Mouse (Mus musculus) heart, embryonic 13.5 days (tissue): Measurements from ENCODE around the gene Btbd11. TPM values are rescaled to one million over a fixed set of nuclear protein-coding genes. Genes with fewer than 3 reads are reported as not detected.

ENCODE experiments used
- ATAC-seq: fragments of 200-750 bp; cut with Nextera tagmentation; 2 replicates; pipeline ENCODE4 v1.8.0; 2017; ENCODE audit warnings: moderate TSS enrichment; ENCODE audit not compliant: insufficient number of reproducible peaks, low FRiP score, low TSS enrichment; ENCODE audit errors: extremely low read depth
- H3K27ac ChIP-seq: fragments of 300-500 bp; sonication (generic); replicated peaks from 2 replicates; pipeline ENCODE4 v1.5.1; 2015; ENCODE audit warnings: moderate library complexity, mild to moderate bottlenecking, inconsistent platforms
- H3K27me3 ChIP-seq: fragments of 300-500 bp; sonication (generic); replicated peaks from 2 replicates; pipeline ENCODE4 v1.6.1; 2015; ENCODE audit warnings: mild to moderate bottlenecking, inconsistent platforms
- H3K36me3 ChIP-seq: fragments of 300-500 bp; sonication (generic); 2 replicates; pipeline ENCODE4 v1.6.1; 2015; ENCODE audit warnings: mild to moderate bottlenecking, inconsistent platforms
- H3K4me1 ChIP-seq: fragments of 300-500 bp; sonication (generic); 2 replicates; pipeline ENCODE4 v1.6.1; 2015; ENCODE audit warnings: inconsistent platforms
- H3K4me2 ChIP-seq: fragments of 300-500 bp; sonication (generic); 2 replicates; pipeline ENCODE4 v1.6.1; 2015; ENCODE audit warnings: inconsistent platforms, mild to moderate bottlenecking, moderate library complexity
- H3K4me3 ChIP-seq: fragments of 300-500 bp; sonication (generic); 2 replicates; pipeline ENCODE4 v1.5.1; 2015; ENCODE audit warnings: moderate library complexity, mild to moderate bottlenecking, inconsistent platforms
- H3K9ac ChIP-seq: fragments of 300-500 bp; sonication (generic); 2 replicates; pipeline ENCODE4 v1.6.1; 2015; ENCODE audit warnings: inconsistent platforms, mild to moderate bottlenecking, moderate library complexity
- H3K9me3 ChIP-seq: fragments of 300-500 bp; sonication (generic); 2 replicates; pipeline ENCODE4 v1.6.1; 2016; ENCODE audit warnings: inconsistent platforms
- WGBS: fragments of 180-500 bp; shearing (Covaris S2); methylation state at CpG from one replicate; pipeline ENCODE4 v1.1.7; 2015; ENCODE audit warnings: mixed read lengths; 5-methylcytosine and 5-hydroxymethylcytosine counted together
- polyA plus RNA-seq: library from polyadenylated mRNA; unstranded; fragments of >200 nt; fragmentation: Nextera tagmentation; extraction: Ambion mirVana; gene quantifications from 2 replicates; pipeline ENCODE4 v1.2.1, GENCODE M21; 2015

Btbd11 gene
- polyA plus RNA-seq, 1 experiment from 2014 or later: 0.64 TPM

GRCm38 (mm10) chr10:85421629-85422012 is 35.0 kb downstream of the Btbd11 start:
- no peak overlapping the region for H3K27ac ChIP-seq
- peaks cover 3% of the 10 kb centered on the region; the same call in 1 of the 2 replicates for H3K27me3 ChIP-seq
- no peaks in the 10 kb centered on the region for H3K9me3 ChIP-seq
- H3K4me2 ChIP-seq: no peak overlapping the region
- ATAC-seq: no peak
- H3K4me3 ChIP-seq: no peak overlapping the region
- no peaks in the 10 kb centered on the region for H3K4me1 ChIP-seq
- H3K9ac ChIP-seq: no peak overlapping the region
- no peaks in the 10 kb centered on the region for H3K36me3 ChIP-seq
- WGBS: 65% methylated on average over 4 of the region's 4 CpGs

DNA sequence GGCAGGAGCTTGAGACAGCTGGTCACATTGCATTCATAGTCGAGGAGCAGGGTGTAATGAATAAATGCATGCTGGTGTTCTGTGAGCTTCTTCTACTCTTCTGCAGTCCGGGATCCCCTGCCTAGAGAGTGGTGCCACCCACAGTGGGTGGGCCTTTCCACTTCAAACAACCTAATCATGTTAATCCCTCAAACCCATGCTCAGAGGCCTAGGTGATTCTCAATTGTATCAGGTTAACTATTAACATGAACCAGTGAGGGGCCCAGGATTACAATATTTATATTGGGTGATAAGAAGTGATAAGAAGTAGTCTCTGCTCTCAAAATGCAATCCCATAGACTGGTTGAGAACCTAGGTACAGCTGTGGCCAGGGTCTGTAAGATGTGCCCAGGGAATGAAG is 39.1 kb downstream of the Btbd11 start:
- H3K9ac ChIP-seq: no peak overlapping the region
- no peaks in the 10 kb centered on the region for H3K36me3 ChIP-seq
- no peak overlapping the region for H3K4me2 ChIP-seq
- 0 out of 2 replicates have a peak, but pooled peaks cover 3% of the 10 kb centered on the region for H3K27me3 ChIP-seq
- H3K27ac ChIP-seq: no peak overlapping the region
- 48% methylated on average over 2 of the region's 2 CpGs for WGBS
- no peaks in the 10 kb centered on the region for H3K9me3 ChIP-seq
- no peak overlapping the region for H3K4me3 ChIP-seq
- H3K4me1 ChIP-seq: no peaks in the 10 kb centered on the region
- ATAC-seq: no peak

GRCm38 (mm10) chr10:85437217-85437616 is 50.6 kb downstream of the Btbd11 start:
- Histone ChIP-seq H3K36me3 (no peaks in the 10 kb centered on the region), H3K27me3 (no peaks in the 10 kb centered on the region), H3K4me2 (no peak overlapping the region), H3K9ac (no peak overlapping the region), H3K4me1 (no peaks in the 10 kb centered on the region), H3K4me3 (no peak overlapping the region), H3K27ac (no peak overlapping the region), H3K9me3 (peaks cover 7% of the 10 kb centered on the region)
- 59% methylated on average over 3 of the region's 3 CpGs for WGBS
- no peak for ATAC-seq

- no peak overlapping the region for H3K9ac ChIP-seq
- WGBS: 54% methylated on average over 3 of the region's 3 CpGs
- no peaks in the 10 kb centered on the region for H3K36me3 ChIP-seq
- no peak overlapping the region for H3K4me2 ChIP-seq
- no peaks in the 10 kb centered on the region for H3K4me1 ChIP-seq
- no peak overlapping the region for H3K4me3 ChIP-seq
- H3K27me3 ChIP-seq: no peaks in the 10 kb centered on the region
- ATAC-seq: no peak
- H3K9me3 ChIP-seq: no peaks in the 10 kb centered on the region
- H3K27ac ChIP-seq: no peak overlapping the region
Measured at GRCm38 (mm10) chr10:85443371-85443770, 56.8 kb downstream of the Btbd11 start.

DNA sequence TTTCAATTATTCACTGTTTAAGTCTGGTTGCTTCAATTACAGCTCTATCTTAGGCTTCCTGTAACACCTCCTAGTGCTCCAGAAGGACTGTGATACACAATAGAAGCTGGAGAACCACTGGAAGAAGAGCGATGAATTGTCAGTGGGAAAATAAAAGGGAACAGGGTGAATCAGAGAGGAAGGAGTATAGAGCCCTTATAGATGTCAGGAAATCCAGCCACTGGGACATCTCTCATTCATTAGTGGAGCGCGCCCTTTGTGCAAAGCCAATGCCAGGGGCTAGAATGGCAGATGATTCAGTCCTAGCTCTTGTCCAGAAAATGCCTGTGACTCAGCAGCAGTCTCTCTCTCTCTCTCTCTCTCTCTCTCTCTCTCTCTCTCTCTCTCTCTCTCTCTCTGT is 59.3 kb downstream of the Btbd11 start:
- Histone ChIP-seq H3K27me3 (no peaks in the 10 kb centered on the region; the same call in 1 of the 2 replicates), H3K9me3 (no peaks in the 10 kb centered on the region), H3K4me3 (no peak overlapping the region), H3K4me1 (no peaks in the 10 kb centered on the region), H3K4me2 (no peak overlapping the region), H3K27ac (no peak overlapping the region), H3K36me3 (no peaks in the 10 kb centered on the region), H3K9ac (no peak overlapping the region)
- ATAC-seq: no peak
- 83% methylated on average over 3 of the region's 3 CpGs for WGBS

DNA sequence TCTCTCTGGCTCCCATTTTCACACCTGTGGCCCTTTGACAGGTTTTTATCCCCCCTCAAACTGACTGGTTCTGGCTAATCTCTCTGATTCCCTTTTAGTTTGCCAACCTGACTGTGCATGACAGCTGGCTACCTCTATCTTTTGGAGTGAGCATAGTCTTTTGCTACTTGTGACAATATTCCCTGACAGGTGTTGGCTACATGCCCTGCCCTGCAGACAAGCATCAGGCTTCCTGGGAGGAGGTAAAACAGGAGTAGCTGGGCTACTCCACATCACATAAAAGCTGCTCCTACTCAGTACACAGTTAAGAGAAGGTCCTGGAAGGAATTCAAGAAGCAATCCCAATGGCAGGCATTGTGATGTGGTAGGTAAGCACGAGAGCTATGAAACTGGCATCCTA is 60.1 kb downstream of the Btbd11 start:
- Histone ChIP-seq H3K4me1 (no peaks in the 10 kb centered on the region), H3K9me3 (no peaks in the 10 kb centered on the region), H3K27ac (no peak overlapping the region), H3K9ac (no peak overlapping the region), H3K4me2 (no peak overlapping the region), H3K27me3 (no peaks in the 10 kb centered on the region; the same call in 1 of the 2 replicates), H3K4me3 (no peak overlapping the region), H3K36me3 (no peaks in the 10 kb centered on the region)
- WGBS: 91% methylated on average over 1 of the region's 1 CpGs
- no peak for ATAC-seq

DNA sequence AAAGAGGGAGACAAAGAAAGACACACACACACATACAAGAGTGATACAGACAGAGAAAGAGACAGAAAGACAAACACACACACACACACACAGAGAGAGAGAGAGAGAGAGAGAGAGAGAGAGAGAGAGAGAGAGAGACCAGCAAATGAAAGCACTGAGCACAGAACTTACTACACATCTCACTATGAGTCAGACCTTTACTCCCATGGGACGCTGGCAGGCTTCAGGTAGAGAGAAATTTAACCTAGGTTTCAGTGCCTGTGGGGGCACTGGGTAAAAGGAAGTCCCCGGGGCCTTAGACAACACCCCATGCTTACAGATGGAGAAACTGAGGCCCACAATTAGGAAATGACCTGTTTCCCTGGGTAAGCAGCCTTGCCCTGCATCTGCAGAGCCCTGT is 61.3 kb downstream of the Btbd11 start:
- ATAC-seq: no peak
- 81% methylated on average over 2 of the region's 2 CpGs for WGBS
- Histone ChIP-seq H3K9ac (no peak overlapping the region), H3K27me3 (no peaks in the 10 kb centered on the region; the same call in 1 of the 2 replicates), H3K36me3 (no peaks in the 10 kb centered on the region), H3K4me1 (no peaks in the 10 kb centered on the region), H3K4me2 (no peak overlapping the region), H3K9me3 (no peaks in the 10 kb centered on the region), H3K27ac (no peak overlapping the region), H3K4me3 (no peak overlapping the region)

DNA sequence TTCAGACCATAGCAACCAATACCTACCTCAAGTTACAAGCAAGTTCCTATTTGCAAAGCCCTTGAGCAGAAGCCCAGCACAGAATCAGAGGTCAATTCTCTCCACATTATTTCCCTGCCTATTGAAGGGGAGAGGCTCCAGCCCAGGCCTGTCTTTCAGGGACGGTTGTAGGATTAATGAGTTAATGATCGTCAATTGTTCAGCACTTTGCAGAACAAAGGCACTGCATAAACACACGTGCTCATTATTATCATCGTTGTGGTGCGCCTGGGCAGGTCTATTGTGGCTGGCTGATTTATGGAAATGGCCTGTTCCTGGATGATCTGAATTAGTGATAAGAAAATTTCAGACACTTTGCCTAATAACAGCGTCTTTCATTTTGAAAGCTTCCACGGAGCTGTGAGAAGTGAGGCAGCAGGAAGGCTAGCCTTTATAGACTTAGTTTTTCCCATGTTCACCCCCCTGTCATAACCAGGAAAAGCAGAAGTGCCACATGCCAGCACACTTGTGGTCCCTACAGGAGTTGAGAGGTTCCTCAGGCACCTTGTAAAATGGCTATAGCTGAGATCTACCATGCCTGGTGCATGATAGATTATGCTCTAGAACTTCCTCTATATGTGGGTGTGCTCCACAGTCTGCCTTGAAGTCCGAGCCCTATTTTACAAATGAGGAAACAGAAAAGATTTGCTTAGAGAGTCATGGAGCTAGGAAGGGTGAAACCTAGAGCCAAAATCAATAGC is 65.2 kb downstream of the Btbd11 start:
- Histone ChIP-seq H3K4me3 (no peak overlapping the region), H3K4me2 (no peak overlapping the region), H3K27ac (no peak overlapping the region), H3K36me3 (no peaks in the 10 kb centered on the region), H3K27me3 (peaks cover 2% of the 10 kb centered on the region; the same call in 1 of the 2 replicates), H3K9me3 (no peaks in the 10 kb centered on the region), H3K4me1 (no peaks in the 10 kb centered on the region), H3K9ac (no peak overlapping the region)
- 68% methylated on average over 8 of the region's 8 CpGs for WGBS
- no peak for ATAC-seq

DNA sequence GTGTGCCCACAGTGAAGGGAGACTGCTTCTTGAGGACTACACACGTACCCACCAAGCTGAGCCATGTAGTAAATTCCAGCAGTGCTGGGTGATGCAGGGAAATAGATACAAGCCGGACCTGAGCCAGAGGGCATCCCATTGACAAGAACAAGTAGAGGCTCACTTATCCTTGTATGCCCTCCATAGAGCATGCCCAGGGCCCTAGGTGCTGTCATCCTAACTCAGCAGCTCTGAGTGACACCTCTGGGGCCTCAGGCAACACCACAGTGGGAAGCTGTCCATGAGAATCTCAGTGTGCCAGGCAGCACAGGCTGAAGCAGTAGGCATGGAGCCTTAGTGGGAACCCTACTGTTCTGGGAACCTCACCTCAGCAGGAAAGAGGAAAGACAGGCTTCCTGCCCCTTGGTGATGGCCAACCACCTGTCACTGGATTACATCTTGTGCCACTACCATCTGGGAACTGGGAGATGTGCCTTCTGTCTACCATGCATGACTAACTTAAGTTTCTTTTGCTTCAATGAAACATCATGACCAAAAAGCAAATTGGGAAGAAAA is 66.7 kb downstream of the Btbd11 start:
- WGBS: 75% methylated on average over 2 of the region's 2 CpGs

GRCm38 (mm10) chr10:85455985-85456384 is 69.4 kb downstream of the Btbd11 start:
- H3K36me3 ChIP-seq: no peaks in the 10 kb centered on the region
- no peak overlapping the region for H3K4me2 ChIP-seq
- peaks cover 14% of the 10 kb centered on the region; the same call in 1 of the 2 replicates for H3K27me3 ChIP-seq
- no peak overlapping the region for H3K27ac ChIP-seq
- H3K4me3 ChIP-seq: no peak overlapping the region
- WGBS: 37% methylated on average over 4 of the region's 4 CpGs
- H3K9ac ChIP-seq: no peak overlapping the region
- H3K9me3 ChIP-seq: no peaks in the 10 kb centered on the region
- H3K4me1 ChIP-seq: peaks cover 6% of the 10 kb centered on the region
- no peak for ATAC-seq

More for the DNA sequence above, 66.7 kb downstream of the Btbd11 start:
- Histone ChIP-seq H3K9ac (no peak overlapping the region), H3K36me3 (no peaks in the 10 kb centered on the region), H3K4me2 (no peak overlapping the region), H3K9me3 (no peaks in the 10 kb centered on the region), H3K27me3 (peaks cover 14% of the 10 kb centered on the region; the same call in 1 of the 2 replicates), H3K27ac (no peak overlapping the region), H3K4me1 (no peaks in the 10 kb centered on the region), H3K4me3 (no peak overlapping the region)
- ATAC-seq: no peak

DNA sequence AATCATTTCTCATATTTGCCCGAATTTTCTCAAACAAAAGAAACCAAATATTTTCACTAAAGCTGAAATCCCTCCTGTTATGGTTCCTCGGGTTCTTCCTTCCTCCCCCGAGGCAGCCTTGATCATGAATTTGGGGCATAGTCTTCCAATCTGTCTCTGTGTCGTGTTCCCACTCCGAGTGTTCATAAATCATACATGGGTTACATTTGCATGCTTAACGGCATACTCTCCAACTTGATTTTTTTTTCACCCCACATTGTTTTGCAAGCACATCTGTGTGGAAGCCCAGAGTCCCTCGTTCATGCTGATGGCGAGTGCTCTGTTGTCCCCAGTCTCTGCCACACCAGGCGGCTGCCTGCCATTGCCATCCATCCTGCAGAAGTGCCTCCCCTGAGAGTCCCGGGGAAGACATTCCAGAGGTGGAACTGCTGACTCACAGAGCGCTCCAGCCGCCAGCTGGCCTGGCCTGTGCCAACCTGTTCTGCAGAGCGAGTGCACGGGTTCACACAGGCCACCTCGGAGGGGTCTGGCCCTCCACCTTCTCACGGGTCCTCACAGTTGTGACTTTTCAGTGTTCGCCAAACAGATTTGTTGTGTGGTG is 72.2 kb downstream of the Btbd11 start:
- peaks cover 14% of the 10 kb centered on the region; the same call in 1 of the 2 replicates for H3K27me3 ChIP-seq
- ATAC-seq: no peak
- H3K36me3 ChIP-seq: no peaks in the 10 kb centered on the region
- no peak overlapping the region for H3K4me2 ChIP-seq
- H3K4me3 ChIP-seq: no peak overlapping the region
- H3K9ac ChIP-seq: no peak overlapping the region
- H3K9me3 ChIP-seq: no peaks in the 10 kb centered on the region
- H3K27ac ChIP-seq: no peak overlapping the region
- 35% methylated on average over 17 of the region's 17 CpGs for WGBS
- peaks cover 6% of the 10 kb centered on the region for H3K4me1 ChIP-seq
